Mouse (Mus musculus) induced T-regulatory cell, adult 2 months (primary cell): Measurements from ENCODE around the gene Zbtb7b.
A peak's percentile ranks its signal among the peaks of the same experiment; 100 is the strongest.

Experiments used
- DNase-seq: peaks from one replicate; pipeline ENCODE4 v3.0.0-alpha.2; 2012; ENCODE audit warnings: low read depth

Gene Zbtb7b

GRCm38 (mm10) chr3:89365486-89366414 lies 28.8 kb downstream of the Zbtb7b start:
- DNase-seq = no peak

GRCm38 (mm10) chr3:89365153-89365485 lies 29.5 kb downstream of the Zbtb7b start, which contains the start of gene Dcst1:
Gene Dcst1 (minus strand): TSS chr3:89365253.
- no peak for DNase-seq

GRCm38 (mm10) chr3:89364631-89365030 lies 29.9 kb downstream of the Zbtb7b start:
- no peak for DNase-seq

GRCm38 (mm10) chr3:89361675-89362074 lies 32.9 kb downstream of the Zbtb7b start, which contains the start of gene Dcst2:
Gene Dcst2 (plus strand): TSS chr3:89361975.
- DNase-seq = no peak

GRCm38 (mm10) chr3:89360237-89360636 lies 34.3 kb downstream of the Zbtb7b start:
- DNase-seq = no peak

- no peak for DNase-seq
These were observed 34.9 kb downstream of the Zbtb7b start for GRCm38 (mm10) chr3:89359630-89360029.

GRCm38 (mm10) chr3:89356029-89356428 lies 38.5 kb downstream of the Zbtb7b start:
- DNase-seq = no peak

GRCm38 (mm10) chr3:89355512-89355902 lies 39.1 kb downstream of the Zbtb7b start:
- no peak for DNase-seq

GRCm38 (mm10) chr3:89354816-89355511 lies 39.6 kb downstream of the Zbtb7b start:
- DNase-seq = peak; percentile 92

GRCm38 (mm10) chr3:89351271-89351670 lies 43.3 kb downstream of the Zbtb7b start:
- DNase-seq = no peak

- DNase-seq = peak; percentile 93
These were observed 44.6 kb downstream of the Zbtb7b start, which contains the start of gene Adam15 for GRCm38 (mm10) chr3:89349869-89350501. Gene Adam15 (minus strand): TSS chr3:89349996.

GRCm38 (mm10) chr3:89348911-89349868 lies 45.4 kb downstream of the Zbtb7b start:
- DNase-seq = peak; percentile 66

- DNase-seq = peak; percentile 26
These were observed 46.7 kb downstream of the Zbtb7b start for GRCm38 (mm10) chr3:89347916-89348315.

- DNase-seq = no peak
These were observed 47.6 kb downstream of the Zbtb7b start for GRCm38 (mm10) chr3:89346815-89347540.

GRCm38 (mm10) chr3:89343279-89343678 lies 51.3 kb downstream of the Zbtb7b start:
- DNase-seq = no peak

- no peak for DNase-seq
These were observed 52.8 kb downstream of the Zbtb7b start for GRCm38 (mm10) chr3:89341794-89342193.

- DNase-seq = peak; percentile 90
These were observed 54.1 kb downstream of the Zbtb7b start for GRCm38 (mm10) chr3:89340465-89340864.

- peak; percentile 83 for DNase-seq
These were observed 55.2 kb downstream of the Zbtb7b start for GRCm38 (mm10) chr3:89339416-89339815.

- DNase-seq = peak; percentile 73
These were observed 56.6 kb downstream of the Zbtb7b start, which contains the start of gene Efna4 for GRCm38 (mm10) chr3:89337721-89338578. Gene Efna4 (minus strand): TSS chr3:89338028.
